Mouse (Mus musculus) CH12.LX (cell line): ENCODE measurements around the gene 1700037C18Rik. TPM values are rescaled to one million over a fixed set of nuclear protein-coding genes. Genes with fewer than 3 reads are reported as not detected.

Experiments used
- DNase-seq: peaks from one replicate; pipeline ENCODE4 v3.0.0-alpha.2; 2013; ENCODE audit errors: extremely low read depth
- H3K27ac ChIP-seq: 2 replicates; pipeline ENCODE4 v1.5.1; 2012; ENCODE audit warnings: low read depth, mild to moderate bottlenecking, control low read depth, moderate library complexity; ENCODE audit not compliant: insufficient read depth
- H3K27me3 ChIP-seq: replicated peaks from 2 replicates; pipeline ENCODE3; 2012; ENCODE audit warnings: inconsistent platforms
- H3K36me3 ChIP-seq, 2 experiments: replicated peaks in 1 of 2; 2 replicates each; pipeline versions ENCODE3 to v1.6.1; 2012; ENCODE audit warnings: inconsistent platforms in 1 of 2, low read length in 1 of 2, mild to moderate bottlenecking in 1 of 2, mixed read lengths in 1 of 2, moderate library complexity in 1 of 2; ENCODE audit not compliant: control insufficient read depth in 1 of 2, insufficient read depth in 1 of 2
- H3K4me1 ChIP-seq, 2 experiments: 2 replicates each; pipeline ENCODE4 v1.6.1; 2012; ENCODE audit warnings: inconsistent platforms in 1 of 2, moderate library complexity in 1 of 2; ENCODE audit not compliant: insufficient read depth in 2 of 2, control insufficient read depth in 1 of 2
- H3K4me2 ChIP-seq: 2 replicates; pipeline ENCODE4 v1.6.1; 2012; ENCODE audit warnings: low read depth, mild to moderate bottlenecking, control low read depth; ENCODE audit not compliant: poor library complexity, insufficient read depth, severe bottlenecking
- H3K4me3 ChIP-seq, 3 experiments: fragments of 150-350 bp in 1 of 3; sonication (generic) in 1 of 3; replicated peaks in 1 of 3; 2 replicates each; pipeline versions ENCODE3 to v1.5.1; 2011 to 2012; ENCODE audit warnings: low read depth in 2 of 3, low read length in 2 of 3, mild to moderate bottlenecking in 2 of 3, moderate library complexity in 2 of 3, control low read depth in 1 of 3, improper control_type of control experiment in 1 of 3, inconsistent platforms in 1 of 3, mixed read lengths in 1 of 3; ENCODE audit not compliant: poor library complexity in 1 of 3
- H3K79me2 ChIP-seq: replicated peaks from 2 replicates; pipeline ENCODE4 v1.6.1; 2012; ENCODE audit warnings: mild to moderate bottlenecking, moderate library complexity; ENCODE audit not compliant: control insufficient read depth, poor library complexity, insufficient read depth, severe bottlenecking; ENCODE audit errors: extremely low read depth
- H3K9ac ChIP-seq: 2 replicates; pipeline ENCODE4 v1.6.1; 2012; ENCODE audit warnings: low read depth, mild to moderate bottlenecking, control low read depth, moderate library complexity; ENCODE audit not compliant: insufficient read depth
- H3K9me3 ChIP-seq: replicated peaks from 2 replicates; pipeline ENCODE3; 2012; ENCODE audit warnings: low read length, inconsistent platforms, mixed read lengths
- BHLHE40 ChIP-seq: IDR thresholded peaks from 2 replicates; pipeline ENCODE4 v1.6.1; 2011; ENCODE audit warnings: mild to moderate bottlenecking, low read depth, low read length, improper control_type of control experiment
- CHD1 ChIP-seq: IDR thresholded peaks from 2 replicates; pipeline ENCODE4 v1.6.1; 2012; ENCODE audit warnings: low read depth, low read length, improper control_type of control experiment, inconsistent platforms
- CHD2 ChIP-seq: IDR thresholded peaks from 2 replicates; pipeline ENCODE4 v1.6.1; 2011; ENCODE audit warnings: low read length, improper control_type of control experiment
- E2F4 ChIP-seq: IDR thresholded peaks from 2 replicates; pipeline ENCODE4 v1.6.1; 2011; ENCODE audit warnings: low read depth, low read length, improper control_type of control experiment; ENCODE audit not compliant: insufficient replicate concordance
- ELF1 ChIP-seq: IDR thresholded peaks from 2 replicates; pipeline ENCODE4 v1.6.1; 2014; ENCODE audit warnings: low read depth, mild to moderate bottlenecking, inconsistent platforms, low read length, improper control_type of control experiment
- ETS1 ChIP-seq: conservative IDR thresholded peaks from 2 replicates; pipeline ENCODE4 v1.6.1; 2012; ENCODE audit warnings: low read depth, mild to moderate bottlenecking, inconsistent platforms, low read length, improper control_type of control experiment, moderate library complexity
- GABPA ChIP-seq: IDR thresholded peaks from 2 replicates; pipeline ENCODE4 v1.6.1; 2012; ENCODE audit warnings: low read depth, low read length, improper control_type of control experiment, inconsistent platforms; ENCODE audit not compliant: insufficient replicate concordance
- HCFC1 ChIP-seq: IDR thresholded peaks from 2 replicates; pipeline ENCODE4 v1.6.1; 2012; ENCODE audit warnings: low read depth, mild to moderate bottlenecking, inconsistent platforms, low read length, improper control_type of control experiment
- IRF4 ChIP-seq: IDR thresholded peaks from 2 replicates; pipeline ENCODE4 v1.6.1; 2014; ENCODE audit warnings: low read depth, mild to moderate bottlenecking, inconsistent platforms, low read length, improper control_type of control experiment
- JUND ChIP-seq: conservative IDR thresholded peaks from 2 replicates; pipeline ENCODE4 v1.6.1; 2011; ENCODE audit warnings: low read depth, low read length, improper control_type of control experiment
- MAZ ChIP-seq: IDR thresholded peaks from 2 replicates; pipeline ENCODE4 v1.6.1; 2012; ENCODE audit warnings: low read depth, mild to moderate bottlenecking, inconsistent platforms, low read length, improper control_type of control experiment, moderate library complexity
- MEF2A ChIP-seq: IDR thresholded peaks from 2 replicates; pipeline ENCODE4 v1.6.1; 2014; ENCODE audit warnings: low read depth, mild to moderate bottlenecking, inconsistent platforms, low read length, improper control_type of control experiment, borderline replicate concordance
- MXI1 ChIP-seq: IDR thresholded peaks from 2 replicates; pipeline ENCODE4 v1.6.1; 2011; ENCODE audit warnings: mild to moderate bottlenecking, low read depth, low read length, improper control_type of control experiment
- MYC ChIP-seq: IDR thresholded peaks from 2 replicates; pipeline ENCODE4 v1.6.1; 2011; ENCODE audit warnings: low read depth, mild to moderate bottlenecking, improper control_type of control experiment, low read length
- PAX5 ChIP-seq: IDR thresholded peaks from 2 replicates; pipeline ENCODE4 v1.6.1; 2012; ENCODE audit warnings: low read length, inconsistent platforms, mixed read lengths
- POLR2AphosphoS2 ChIP-seq: IDR thresholded peaks from 2 replicates; pipeline ENCODE4 v1.6.1; 2011; ENCODE audit warnings: low read depth, low read length, improper control_type of control experiment
- RCOR1 ChIP-seq: conservative IDR thresholded peaks from 2 replicates; pipeline ENCODE4 v1.6.1; 2012; ENCODE audit warnings: low read depth, mild to moderate bottlenecking, inconsistent platforms, low read length, improper control_type of control experiment
- SIN3A ChIP-seq: IDR thresholded peaks from 2 replicates; pipeline ENCODE4 v1.6.1; 2012; ENCODE audit warnings: low read length, improper control_type of control experiment, inconsistent platforms
- SMC3 ChIP-seq: IDR thresholded peaks from 2 replicates; pipeline ENCODE4 v1.6.1; 2011; ENCODE audit warnings: low read depth, low read length, improper control_type of control experiment
- TBP ChIP-seq: conservative IDR thresholded peaks from 2 replicates; pipeline ENCODE4 v1.6.1; 2011; ENCODE audit warnings: low read depth, low read length, improper control_type of control experiment
- TCF12 ChIP-seq: IDR thresholded peaks from 2 replicates; pipeline ENCODE4 v1.6.1; 2014; ENCODE audit warnings: low read depth, mild to moderate bottlenecking, inconsistent platforms, low read length, improper control_type of control experiment
- dilution Hi-C: fragments of 300-500 bp; cut with MboI; formaldehyde crosslinking; loops from 2 replicates; pipeline ENCODE4 v1.14.3; 2020; ENCODE audit warnings: low sequenced_read_pairs; ENCODE audit not compliant: extremely low pct_unique_long_range_greater_than_20kb, extremely low pct_ligation_motif_present
- in situ Hi-C: fragments of 300-500 bp; cut with MboI; formaldehyde crosslinking; loops from 3 replicates; pipeline ENCODE4 v1.14.3; 2019; ENCODE audit warnings: low sequenced_read_pairs, low pct_ligation_motif_present, low pct_unique_long_range_greater_than_20kb, mixed read lengths
- polyA plus RNA-seq: library from polyadenylated mRNA; unstranded; fragments of >175 nt; gene quantifications from 2 replicates; pipeline ENCODE4 v1.2.1, GENCODE M21; 2012; ENCODE audit warnings: low read depth; ENCODE audit not compliant: insufficient read length
- total RNA-seq, 2 experiments: library from RNA; depleted of rRNA; stranded (reverse); fragments of 300-350 nt in 1 of 2; fragments of >200 nt in 1 of 2; gene quantifications; 2 replicates each; pipeline ENCODE4 v1.2.3; 2012 to 2014

1700037C18Rik gene
- total and polyA plus RNA-seq, 3 experiments, result 11.9 to 18.1 (median 14.7) TPM

- Histone ChIP-seq H3K27me3 (no peaks in the 10 kb centered on the region), H3K27ac (no peak overlapping the region), H3K4me2 (no peak overlapping the region), H3K36me3 (peaks cover 49 to 95% of the 10 kb centered on the region in 2 experiments), H3K79me2 (no peaks in the 10 kb centered on the region), H3K9me3 (peaks cover 8% of the 10 kb centered on the region), H3K4me1 (no peaks in the 10 kb centered on the region), H3K4me3 (no peak overlapping the region), H3K9ac (no peak overlapping the region)
- TF ChIP-seq ETS1, result no peak
- TF ChIP-seq SMC3, result no peak
- DNase-seq, result no peak
- in situ Hi-C loops (no loop called here), dilution Hi-C loops (no loop called here)
Observed at GRCm38 (mm10) chr16:3920756-3921155, 12.3 kb upstream of the 1700037C18Rik start.

DNA sequence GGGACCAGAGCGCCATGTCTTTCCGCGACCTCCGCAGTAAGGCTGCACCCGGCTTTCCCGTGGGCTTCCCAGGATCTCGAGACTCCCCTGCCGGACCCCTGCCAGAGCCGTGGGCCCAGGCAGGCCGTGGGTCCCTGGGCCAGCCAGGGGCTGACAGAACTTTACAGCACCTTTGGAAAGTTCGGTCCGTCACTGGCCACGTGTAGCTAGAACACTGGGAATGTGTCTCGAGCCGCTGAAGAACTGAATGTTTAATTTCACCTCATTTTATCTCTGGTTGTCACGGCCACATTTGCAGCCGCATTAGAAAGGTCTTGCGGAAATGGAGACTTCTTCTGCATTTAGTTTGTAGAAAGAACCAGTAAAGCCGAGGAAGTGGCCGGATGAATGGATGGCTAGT is 629 bp upstream of the 1700037C18Rik start:
- in situ Hi-C loops, result no loop called here
- peaks cover 6 to 21% of the 10 kb centered on the region in 2 experiments for H3K4me1 ChIP-seq
- H3K36me3 ChIP-seq, result peaks cover 42 to 66% of the 10 kb centered on the region in 2 experiments
- peak; percentile 20 for TF ChIP-seq SIN3A
- peak; percentile 43 for TF ChIP-seq MYC
- TF ChIP-seq SMC3, result no peak
- TF ChIP-seq CHD1, result 0 out of 2 replicates have a peak, but pooled peaks have one; percentile 70
- no peak; the same call in 1 of the 2 replicates for TF ChIP-seq MXI1
- TF ChIP-seq E2F4, result no peak
- TF ChIP-seq, all 38 proteins: peak for 3
- peak overlapping the region; percentile 65 to 93 (median 91) for H3K4me3 ChIP-seq
- no peaks in the 10 kb centered on the region for H3K27me3 ChIP-seq
- peak overlapping the region; percentile 96 for H3K4me2 ChIP-seq
- peaks cover 14% of the 10 kb centered on the region for H3K79me2 ChIP-seq
- DNase-seq, result no peak
- dilution Hi-C loops, result no loop called here
- H3K9ac ChIP-seq, result peak overlapping the region; percentile 89
- H3K9me3 ChIP-seq, result no peaks in the 10 kb centered on the region
- no peak overlapping the region for H3K27ac ChIP-seq

DNA sequence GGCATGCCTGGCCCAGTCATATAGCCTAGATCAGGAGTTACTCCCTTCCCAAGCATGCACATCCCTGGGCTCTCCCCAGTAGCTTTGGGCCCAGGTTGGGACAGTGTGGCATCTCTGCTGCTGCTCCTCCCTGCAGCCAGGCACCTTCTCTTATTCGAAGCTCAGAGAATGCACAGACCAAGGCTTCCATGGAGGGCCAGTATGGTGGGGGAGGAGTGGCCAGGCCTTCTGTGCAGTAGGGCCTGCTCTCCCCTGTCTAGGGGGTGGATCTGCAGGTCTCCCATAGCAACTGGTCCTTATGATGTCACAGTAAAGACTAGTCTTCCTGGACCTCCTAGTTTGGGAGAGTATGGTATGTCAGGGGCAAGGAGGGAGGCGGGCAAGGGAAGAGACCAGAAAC is 1.0 kb downstream of the 1700037C18Rik start:
- no peaks in the 10 kb centered on the region for H3K9me3 ChIP-seq

More for the DNA sequence above, 1.0 kb downstream of the 1700037C18Rik start:
- peaks cover 6 to 21% of the 10 kb centered on the region in 2 experiments for H3K4me1 ChIP-seq
- H3K9ac ChIP-seq, result no peak overlapping the region
- dilution Hi-C loops, result no loop called here
- TF ChIP-seq JUND (no peak), TCF12 (no peak), HCFC1 (no peak), RCOR1 (no peak), MAZ (no peak), ELF1 (no peak), SMC3 (no peak), MEF2A (no peak), CHD2 (no peak), POLR2AphosphoS2 (no peak), IRF4 (no peak), PAX5 (no peak), TBP (no peak), GABPA (no peak), BHLHE40 (no peak)
- peaks cover 14% of the 10 kb centered on the region for H3K79me2 ChIP-seq
- no peak overlapping the region for H3K4me3 ChIP-seq
- DNase-seq, result no peak
- no peak overlapping the region for H3K27ac ChIP-seq
- H3K27me3 ChIP-seq, result no peaks in the 10 kb centered on the region
- H3K36me3 ChIP-seq, result peaks cover 41 to 67% of the 10 kb centered on the region in 2 experiments
- in situ Hi-C loops, result no loop called here
- 0 out of 2 replicates have a peak overlapping the region, but pooled peaks have one; percentile 49 for H3K4me2 ChIP-seq
